Mouse (Mus musculus): ENCODE results near the gene Iqcb1. TPM values are rescaled to one million over a fixed set of nuclear protein-coding genes. Genes with fewer than 3 reads are reported as not detected.

The Iqcb1 gene
- 29.9 TPM for polyA plus RNA-seq (2017; shearing (Covaris generic))

GRCm38 (mm10) chr16:36828054-36828786, at the start of gene Iqcb1:
Gene Iqcb1, plus strand, starts transcription at chr16:36828385.

DNA sequence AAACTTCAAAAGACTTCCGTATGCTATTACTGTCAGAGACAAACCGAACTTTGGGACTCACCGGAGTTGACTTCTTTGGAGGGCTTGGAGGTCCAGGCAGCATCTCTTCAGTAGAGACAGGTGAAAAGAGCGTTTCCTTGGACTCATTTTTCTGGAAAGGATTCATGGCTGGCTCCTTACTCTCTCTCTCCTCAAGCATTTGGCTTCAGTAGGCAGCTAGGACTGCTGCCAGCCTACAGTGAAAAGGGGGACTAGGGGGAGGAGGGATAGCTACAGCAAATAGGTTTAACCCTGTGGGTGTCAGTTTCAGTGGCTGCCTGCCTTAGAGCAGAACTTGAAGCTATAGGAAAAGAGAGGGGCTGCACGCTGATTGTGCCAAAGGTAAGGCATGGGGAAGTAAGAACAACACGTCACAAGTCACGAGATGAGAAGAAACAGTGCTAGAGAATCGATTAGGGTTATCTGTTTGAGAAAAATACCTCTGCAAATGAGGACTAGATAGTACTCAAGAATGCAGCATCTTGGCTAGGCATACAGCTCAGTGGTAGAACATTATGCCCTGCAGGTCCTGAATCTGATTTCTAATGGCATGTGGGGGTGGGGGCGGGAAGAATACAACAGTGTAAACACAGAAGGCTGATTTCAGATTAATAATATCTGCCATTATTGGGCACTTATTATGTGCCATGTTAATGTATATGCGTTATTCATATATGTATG, 43.4 kb upstream of the Iqcb1 start, which contains the start of gene Slc15a2:
TSS of gene Slc15a2 (minus strand) at position 369 of the 720 bp plus-strand sequence.

GRCm38 (mm10) chr16:36874583-36875275, 46.5 kb downstream of the Iqcb1 start, which contains the start of the genes Eaf2 and Golgb1:
Gene Eaf2, minus strand, starts transcription at chr16:36875003.
Gene Golgb1, plus strand, starts transcription at chr16:36875140.

Other genes with a start within 250 kb of the Iqcb1 start
- gene Cd86, start 162.3 kb upstream of the Iqcb1 start, polyA plus RNA-seq (2017; shearing (Covaris generic)), result 8.4 TPM
- gene Ildr1, start 134.4 kb upstream of the Iqcb1 start, polyA plus RNA-seq (2017; shearing (Covaris generic)), result 11.6 TPM
- 19.9 TPM for gene Slc15a2, start 43.4 kb upstream of the Iqcb1 start, polyA plus RNA-seq (2017; shearing (Covaris generic))
- gene Eaf2, start 46.6 kb downstream of the Iqcb1 start, polyA plus RNA-seq (2017; shearing (Covaris generic)), result 0.87 TPM
- gene Golgb1, start 46.8 kb downstream of the Iqcb1 start, polyA plus RNA-seq (2017; shearing (Covaris generic)), result 30.2 TPM
- 105 TPM for gene Hcls1, start 106.6 kb downstream of the Iqcb1 start, polyA plus RNA-seq (2017; shearing (Covaris generic))
- gene Fbxo40, start 162.1 kb downstream of the Iqcb1 start, polyA plus RNA-seq (2017; shearing (Covaris generic)), result 0.66 TPM
- gene Polq, start 183.4 kb downstream of the Iqcb1 start, polyA plus RNA-seq (2017; shearing (Covaris generic)), result 1.5 TPM

All from effector memory CD4-positive, alpha-beta T cell, adult 7 months (primary cell).